Mouse (Mus musculus): ENCODE measurements around the gene Pacrg. TPM values are rescaled to one million over a fixed set of nuclear protein-coding genes. Genes with fewer than 3 reads are reported as not detected.

Gene Pacrg
- total and polyA plus RNA-seq, 2 experiments from 2014 or later: 1.1 to 1.4 TPM

DNA sequence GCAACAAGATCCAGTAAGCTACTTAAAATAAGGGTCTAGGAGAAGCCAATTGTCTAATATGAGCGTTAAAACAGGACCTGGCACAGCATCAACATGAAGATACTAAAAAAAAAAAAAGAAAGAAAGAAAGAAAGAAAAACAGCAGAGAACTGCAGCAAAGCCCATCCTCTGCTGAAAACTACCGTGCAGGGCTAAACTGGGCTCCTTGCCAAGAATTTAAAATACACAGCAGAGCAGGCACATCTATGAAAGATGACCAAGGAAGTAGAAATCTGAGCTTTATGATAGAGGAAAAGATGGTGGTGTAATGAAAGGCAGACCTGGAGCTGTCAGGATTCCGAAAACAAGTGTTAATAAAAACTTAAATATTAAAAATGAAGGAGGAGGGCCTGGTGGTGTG is 48.5 kb downstream of the Pacrg start:
- H3K4me1 ChIP-seq (ENCODE audit: control insufficient read depth, insufficient read depth): 0 out of 2 replicates have a peak, but pooled peaks cover 5% of the 10 kb centered on the region
- no peaks in the 10 kb centered on the region for H3K9me3 ChIP-seq (replicated peaks; ENCODE audit: control insufficient read depth, low read length)
- H3K27ac ChIP-seq (ENCODE audit: low read depth): no peak overlapping the region
- TF ChIP-seq EP300 (IDR thresholded peaks at IDR 0.05; ENCODE audit: low read depth): no peak
- TF ChIP-seq CTCF (IDR thresholded peaks at IDR 0.05; ENCODE audit: low read depth): no peak
- no peak overlapping the region for H3K9ac ChIP-seq (replicated peaks; ENCODE audit: low read depth, low read length)
- H3K36me3 ChIP-seq (replicated peaks; ENCODE audit: control insufficient read depth, insufficient read depth, low read length): no peaks in the 10 kb centered on the region
- 23% methylated on average over 3 of the region's 3 CpGs for WGBS
- peak; percentile 15 for DNase-seq (ENCODE audit: low spot score)
- H3K27me3 ChIP-seq (ENCODE audit: control insufficient read depth, insufficient read depth, low read length): no peaks in the 10 kb centered on the region
- no peak for ATAC-seq (ENCODE audit: insufficient read depth, low read depth)
- no peak overlapping the region for H3K4me2 ChIP-seq (ENCODE audit: low read depth, low read length)
- H3K4me3 ChIP-seq (ENCODE audit: low read depth, low read length): no peak overlapping the region

DNA sequence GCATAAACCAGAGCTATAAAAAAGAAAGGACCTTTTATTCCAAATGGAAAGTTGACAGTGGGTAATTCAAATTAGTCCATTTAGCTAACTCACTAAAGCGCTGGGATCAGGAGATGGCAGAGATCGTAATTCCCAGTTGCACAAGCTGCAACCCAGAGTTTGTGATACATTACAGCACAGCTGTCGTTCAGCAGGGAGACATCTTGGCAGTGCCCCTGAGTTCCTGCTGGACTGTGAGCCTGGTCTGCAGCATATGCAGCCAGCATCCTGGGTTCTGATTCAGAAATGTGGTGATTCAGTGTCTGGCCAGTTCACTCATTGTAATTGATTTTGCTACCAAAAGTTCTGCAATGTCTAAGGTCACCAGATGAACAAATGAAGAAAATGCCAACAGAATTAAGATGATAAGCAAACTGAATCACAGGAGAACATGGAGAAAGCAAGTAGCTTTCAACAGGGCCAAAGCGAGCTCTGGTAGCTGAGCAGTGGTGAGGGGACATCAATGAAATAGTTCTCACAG is 55.6 kb downstream of the Pacrg start:
- WGBS: 76% methylated on average over 4 of the region's 4 CpGs
- no peak for TF ChIP-seq EP300 (IDR thresholded peaks at IDR 0.05; ENCODE audit: low read depth)
- no peak for TF ChIP-seq CTCF (IDR thresholded peaks at IDR 0.05; ENCODE audit: low read depth)
- Histone ChIP-seq H3K27me3 (ENCODE audit: control insufficient read depth, insufficient read depth, low read length) (no peaks in the 10 kb centered on the region), H3K9ac (replicated peaks; ENCODE audit: low read depth, low read length) (no peak overlapping the region), H3K4me1 (ENCODE audit: control insufficient read depth, insufficient read depth) (no peaks in the 10 kb centered on the region), H3K4me3 (ENCODE audit: low read depth, low read length) (no peak overlapping the region), H3K36me3 (replicated peaks; ENCODE audit: control insufficient read depth, insufficient read depth, low read length) (no peaks in the 10 kb centered on the region), H3K4me2 (ENCODE audit: low read depth, low read length) (no peak overlapping the region), H3K9me3 (replicated peaks; ENCODE audit: control insufficient read depth, low read length) (no peaks in the 10 kb centered on the region), H3K27ac (ENCODE audit: low read depth) (no peak overlapping the region)
- no peak for DNase-seq (ENCODE audit: low spot score)
- no peak for ATAC-seq (ENCODE audit: insufficient read depth, low read depth)

DNA sequence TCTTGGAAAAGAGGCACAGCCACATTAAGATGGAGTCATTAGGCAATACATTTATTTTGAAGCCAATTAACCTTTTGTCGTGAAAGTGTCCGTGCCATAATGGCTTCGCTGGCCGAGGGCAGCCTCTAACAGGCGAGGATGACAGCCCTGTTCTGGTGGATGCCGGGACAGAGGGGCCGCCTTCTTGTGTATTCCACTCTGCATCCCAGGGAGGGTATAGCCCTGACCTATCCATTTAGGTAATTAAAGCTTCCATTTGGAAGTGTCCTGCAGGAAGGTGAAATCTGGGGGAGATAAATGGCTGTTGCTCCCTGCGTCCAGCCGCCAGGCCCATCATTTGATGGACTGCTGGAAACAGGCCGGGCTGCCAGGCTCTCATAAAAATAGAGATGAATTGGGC is 63.6 kb downstream of the Pacrg start:
- H3K9ac ChIP-seq (replicated peaks; ENCODE audit: low read depth, low read length): no peak overlapping the region
- H3K4me1 ChIP-seq (ENCODE audit: control insufficient read depth, insufficient read depth): no peaks in the 10 kb centered on the region
- no peaks in the 10 kb centered on the region for H3K36me3 ChIP-seq (replicated peaks; ENCODE audit: control insufficient read depth, insufficient read depth, low read length)
- H3K27me3 ChIP-seq (ENCODE audit: control insufficient read depth, insufficient read depth, low read length): no peaks in the 10 kb centered on the region
- no peak overlapping the region for H3K4me3 ChIP-seq (ENCODE audit: low read depth, low read length)
- DNase-seq (ENCODE audit: low spot score) (no peak), ATAC-seq (ENCODE audit: insufficient read depth, low read depth) (no peak)
- WGBS: 60% methylated on average over 10 of the region's 10 CpGs
- no peak overlapping the region for H3K27ac ChIP-seq (ENCODE audit: low read depth)
- TF ChIP-seq EP300 (IDR thresholded peaks at IDR 0.05; ENCODE audit: low read depth) (no peak), CTCF (IDR thresholded peaks at IDR 0.05; ENCODE audit: low read depth) (no peak)
- no peak overlapping the region for H3K4me2 ChIP-seq (ENCODE audit: low read depth, low read length)
- no peaks in the 10 kb centered on the region for H3K9me3 ChIP-seq (replicated peaks; ENCODE audit: control insufficient read depth, low read length)

DNA sequence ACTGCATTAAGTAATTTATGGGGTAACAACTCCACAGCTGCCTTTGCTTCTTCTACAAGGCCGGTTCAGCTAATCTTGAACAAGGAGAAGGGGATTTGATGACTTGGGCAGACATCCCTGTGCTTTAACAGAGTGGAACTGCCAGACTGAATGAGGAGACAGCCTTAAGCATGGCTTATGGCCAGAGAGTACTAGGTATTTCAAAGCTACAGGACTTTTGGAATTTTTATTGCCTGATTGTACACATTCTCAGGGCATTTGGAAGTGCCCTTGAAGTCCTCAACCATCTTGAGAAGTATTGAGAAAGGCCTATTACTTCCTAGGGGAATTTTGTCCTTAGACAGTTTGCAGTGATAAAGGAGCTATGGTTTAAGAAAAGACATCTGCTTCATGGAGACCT is 65.6 kb downstream of the Pacrg start:
- Histone ChIP-seq H3K4me2 (ENCODE audit: low read depth, low read length) (no peak overlapping the region), H3K27me3 (ENCODE audit: control insufficient read depth, insufficient read depth, low read length) (no peaks in the 10 kb centered on the region), H3K9me3 (replicated peaks; ENCODE audit: control insufficient read depth, low read length) (no peaks in the 10 kb centered on the region), H3K4me1 (ENCODE audit: control insufficient read depth, insufficient read depth) (no peaks in the 10 kb centered on the region), H3K4me3 (ENCODE audit: low read depth, low read length) (no peak overlapping the region), H3K9ac (replicated peaks; ENCODE audit: low read depth, low read length) (no peak overlapping the region), H3K36me3 (replicated peaks; ENCODE audit: control insufficient read depth, insufficient read depth, low read length) (no peaks in the 10 kb centered on the region), H3K27ac (ENCODE audit: low read depth) (no peak overlapping the region)
- DNase-seq (ENCODE audit: low spot score): no peak
- 42% methylated on average over 1 of the region's 1 CpGs for WGBS
- ATAC-seq (ENCODE audit: insufficient read depth, low read depth): no peak
- TF ChIP-seq EP300 (IDR thresholded peaks at IDR 0.05; ENCODE audit: low read depth): no peak
- TF ChIP-seq CTCF (IDR thresholded peaks at IDR 0.05; ENCODE audit: low read depth): no peak

DNA sequence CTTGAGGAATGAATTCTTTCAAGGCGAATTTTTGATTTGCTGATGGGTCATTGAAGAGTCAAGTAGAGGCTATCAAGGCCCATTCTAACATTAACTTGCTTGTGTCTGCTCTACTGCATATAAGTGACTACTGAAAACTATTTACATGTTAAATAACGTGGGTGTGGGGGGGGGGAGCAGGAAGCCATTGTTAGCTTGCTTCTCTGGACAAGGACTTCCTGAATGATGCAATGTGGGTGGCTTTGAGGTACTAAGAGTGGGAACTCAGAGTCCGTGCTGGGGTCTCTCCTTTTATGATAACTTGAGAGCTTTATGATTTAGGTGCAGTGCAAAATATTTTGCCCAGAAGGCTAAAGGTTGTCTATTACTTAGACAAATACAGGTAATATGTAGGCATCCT is 67.9 kb downstream of the Pacrg start:
- H3K4me1 ChIP-seq (ENCODE audit: control insufficient read depth, insufficient read depth): no peaks in the 10 kb centered on the region
- no peaks in the 10 kb centered on the region for H3K27me3 ChIP-seq (ENCODE audit: control insufficient read depth, insufficient read depth, low read length)
- no peaks in the 10 kb centered on the region for H3K36me3 ChIP-seq (replicated peaks; ENCODE audit: control insufficient read depth, insufficient read depth, low read length)
- H3K27ac ChIP-seq (ENCODE audit: low read depth): no peak overlapping the region
- no peak for DNase-seq (ENCODE audit: low spot score)
- ATAC-seq (ENCODE audit: insufficient read depth, low read depth): no peak
- H3K4me3 ChIP-seq (ENCODE audit: low read depth, low read length): no peak overlapping the region
- 58% methylated on average over 3 of the region's 3 CpGs for WGBS
- no peak overlapping the region for H3K4me2 ChIP-seq (ENCODE audit: low read depth, low read length)
- TF ChIP-seq CTCF (IDR thresholded peaks at IDR 0.05; ENCODE audit: low read depth) (no peak), EP300 (IDR thresholded peaks at IDR 0.05; ENCODE audit: low read depth) (no peak)
- no peaks in the 10 kb centered on the region for H3K9me3 ChIP-seq (replicated peaks; ENCODE audit: control insufficient read depth, low read length)
- no peak overlapping the region for H3K9ac ChIP-seq (replicated peaks; ENCODE audit: low read depth, low read length)

DNA sequence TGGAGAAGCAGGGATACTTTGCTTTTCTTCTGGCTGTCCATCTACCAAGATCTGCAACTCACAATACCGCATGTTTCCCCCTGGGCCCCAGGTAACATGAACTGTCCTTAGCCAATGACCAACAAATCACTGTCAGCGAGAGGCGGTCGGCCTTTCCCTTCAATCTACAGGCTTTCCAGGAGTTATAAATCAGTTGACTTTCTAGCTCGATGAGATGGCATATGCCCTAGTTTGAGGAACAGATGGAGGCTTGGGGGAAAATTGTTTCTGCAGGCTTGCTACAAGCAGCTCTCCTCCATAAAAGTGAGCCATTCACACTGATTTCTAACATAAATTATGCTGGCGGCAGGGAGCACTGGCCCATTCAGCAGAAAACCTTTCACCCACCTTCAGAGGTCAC is 70.2 kb downstream of the Pacrg start:
- H3K9me3 ChIP-seq (replicated peaks; ENCODE audit: control insufficient read depth, low read length): no peaks in the 10 kb centered on the region
- no peaks in the 10 kb centered on the region for H3K36me3 ChIP-seq (replicated peaks; ENCODE audit: control insufficient read depth, insufficient read depth, low read length)
- no peak for TF ChIP-seq EP300 (IDR thresholded peaks at IDR 0.05; ENCODE audit: low read depth)
- TF ChIP-seq CTCF (IDR thresholded peaks at IDR 0.05; ENCODE audit: low read depth): no peak
- H3K27ac ChIP-seq (ENCODE audit: low read depth): no peak overlapping the region
- no peak overlapping the region for H3K9ac ChIP-seq (replicated peaks; ENCODE audit: low read depth, low read length)
- ATAC-seq (ENCODE audit: insufficient read depth, low read depth) (no peak), DNase-seq (ENCODE audit: low spot score) (no peak)
- WGBS: 82% methylated on average over 6 of the region's 6 CpGs
- H3K4me1 ChIP-seq (ENCODE audit: control insufficient read depth, insufficient read depth): no peaks in the 10 kb centered on the region
- no peak overlapping the region for H3K4me3 ChIP-seq (ENCODE audit: low read depth, low read length)
- no peaks in the 10 kb centered on the region for H3K27me3 ChIP-seq (ENCODE audit: control insufficient read depth, insufficient read depth, low read length)
- H3K4me2 ChIP-seq (ENCODE audit: low read depth, low read length): no peak overlapping the region
